Mouse (Mus musculus): ENCODE measurements around the gene Zfp40.
"Not testable (repeated sequence)": the region's sequence is repeated elsewhere in the genome, so short reads cannot be mapped to it uniquely, and the experiment has no call there.

Zfp40 gene

DNA sequence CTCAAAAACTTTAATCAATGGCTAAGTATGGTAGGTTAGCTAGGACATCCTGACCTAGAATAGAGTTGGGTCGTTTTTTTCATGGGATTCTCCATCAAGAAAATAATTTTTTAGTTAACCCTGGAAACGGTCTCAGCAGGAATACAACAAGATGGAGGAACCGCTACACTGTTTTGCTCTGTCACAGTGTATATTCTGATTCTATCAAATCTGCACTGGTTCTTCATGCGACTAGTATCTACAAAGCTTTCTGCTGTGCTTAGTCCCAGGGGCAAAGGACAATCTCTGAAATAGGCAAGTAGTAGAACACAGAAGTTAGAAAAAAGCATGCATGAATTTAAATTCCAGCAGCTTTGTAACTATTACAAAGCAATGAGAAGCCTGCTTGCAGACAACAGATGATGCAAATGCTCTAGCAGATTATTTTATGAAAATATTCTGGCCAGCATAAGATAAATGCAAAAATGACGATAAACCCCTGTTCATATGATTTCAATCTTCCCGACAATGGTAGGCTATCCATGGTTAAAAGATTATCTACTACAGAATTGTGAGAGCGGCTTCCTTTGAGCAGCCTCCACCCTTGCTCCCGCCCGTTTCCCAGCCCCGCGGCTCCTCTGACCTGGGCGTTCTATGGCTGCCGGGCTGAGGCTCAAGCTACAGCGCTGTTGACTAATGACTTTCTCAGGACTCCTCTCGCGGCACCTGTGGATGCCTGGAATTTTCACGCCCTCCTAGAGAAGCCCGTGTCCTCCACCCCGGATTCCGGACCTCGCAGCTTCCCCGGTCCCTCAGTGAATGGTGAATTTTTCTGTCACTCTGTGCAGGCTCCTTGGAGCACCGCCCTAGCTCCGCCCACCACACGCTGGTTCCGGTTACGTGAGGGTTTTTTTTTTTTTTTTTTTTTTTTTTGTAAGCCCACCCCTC, at the start of gene Zfp40:
Gene Zfp40 (minus strand): TSS at position 800 of the 927 bp plus-strand sequence.
- peak; percentile 85 for DNase-seq (ENCODE audit: low spot score)

- DNase-seq (ENCODE audit: low spot score), result no peak
These were observed 25.3 kb upstream of the Zfp40 start for GRCm38 (mm10) chr17:23218320-23218719.

GRCm38 (mm10) chr17:23199856-23200255, 6.8 kb upstream of the Zfp40 start:
- DNase-seq (ENCODE audit: low spot score), result not testable (repeated sequence)

GRCm38 (mm10) chr17:23193441-23193840, 389 bp upstream of the Zfp40 start:
- peak; percentile 21 for DNase-seq (ENCODE audit: low spot score)

- DNase-seq (ENCODE audit: low spot score), result no peak
These were observed 5.4 kb downstream of the Zfp40 start for GRCm38 (mm10) chr17:23187680-23188079.

Data from ovary, adult 18-20 months (tissue).